Mouse (Mus musculus) C3H10T1/2 (cell line): ENCODE results near the gene Hmga2. TPM values are rescaled to one million over a fixed set of nuclear protein-coding genes. Genes with fewer than 3 reads are reported as not detected.

Experiments used
- polyA plus RNA-seq, 2 experiments: library from polyadenylated mRNA; unstranded; fragments of >200 nt; fragmentation: generic; extraction: Trizol; gene quantifications; one replicate each; pipeline ENCODE4 v1.2.1; 2012; ENCODE audit warnings: missing spikeins in 2 of 2

Gene Hmga2
- 10 to 100 TPM in 1 of 2 experiments, 1 to 10 TPM in 1; 3.9 to 25.5 TPM for polyA plus RNA-seq

DNA sequence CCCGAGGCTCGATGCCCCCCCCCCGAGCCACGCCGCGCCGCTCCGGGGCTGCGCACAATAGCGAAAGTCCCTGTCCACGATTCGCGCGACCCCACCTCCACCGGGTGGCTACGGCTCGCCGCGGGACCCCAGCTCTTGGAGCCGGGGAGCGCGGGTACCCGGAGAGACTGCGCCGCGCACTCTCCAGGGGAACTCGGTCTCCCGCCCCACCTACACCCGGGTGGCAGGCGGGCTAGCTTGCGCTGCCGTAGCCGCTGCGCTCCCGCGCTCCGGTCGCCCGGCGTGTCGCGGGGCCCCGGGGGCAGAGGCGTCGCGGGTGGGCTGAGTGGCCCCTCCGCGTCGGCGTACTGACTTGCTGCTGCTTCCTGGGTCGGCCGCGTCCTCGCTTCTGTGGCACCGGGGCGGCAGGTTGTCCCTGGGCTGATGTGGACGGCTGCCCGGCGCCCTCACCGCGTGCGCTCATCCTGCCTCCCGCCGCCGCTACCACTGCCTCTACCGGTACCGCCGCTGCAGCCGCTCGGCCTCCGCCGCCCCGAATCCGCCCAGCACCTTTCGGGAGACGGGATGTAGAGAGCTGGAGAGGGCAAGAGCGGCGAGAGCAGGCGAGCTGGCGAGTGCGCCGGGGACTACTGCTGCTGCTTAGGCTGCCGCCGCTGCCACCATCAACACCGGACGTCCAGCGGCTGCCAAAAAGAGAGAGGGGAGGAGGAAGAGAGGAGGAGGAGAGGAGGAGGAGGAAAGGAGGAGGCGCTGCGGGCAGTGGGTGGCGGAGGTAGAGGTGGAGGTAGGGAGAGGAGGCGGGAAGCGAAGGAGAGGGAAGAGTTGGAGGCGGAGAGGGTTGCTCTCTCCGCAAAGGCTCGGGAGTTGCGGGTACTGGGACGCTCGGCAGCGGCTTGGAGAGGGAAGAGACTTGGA lies at the start of gene Hmga2:
Gene Hmga2 (minus strand): TSS at position 869 of the 915 bp plus-strand sequence.

Other genes starting within 250 kb of the Hmga2 start
- gene Llph, start 249.4 kb downstream of the Hmga2 start, polyA plus RNA-seq, result 10 to 100 TPM; 11.6 to 36.8 TPM